Mouse (Mus musculus): ENCODE measurements around the gene Plekho2. TPM values are rescaled to one million over a fixed set of nuclear protein-coding genes. Genes with fewer than 3 reads are reported as not detected.

The Plekho2 gene
- polyA plus RNA-seq, 1 experiment from 2014 or later, result 20.0 TPM

DNA sequence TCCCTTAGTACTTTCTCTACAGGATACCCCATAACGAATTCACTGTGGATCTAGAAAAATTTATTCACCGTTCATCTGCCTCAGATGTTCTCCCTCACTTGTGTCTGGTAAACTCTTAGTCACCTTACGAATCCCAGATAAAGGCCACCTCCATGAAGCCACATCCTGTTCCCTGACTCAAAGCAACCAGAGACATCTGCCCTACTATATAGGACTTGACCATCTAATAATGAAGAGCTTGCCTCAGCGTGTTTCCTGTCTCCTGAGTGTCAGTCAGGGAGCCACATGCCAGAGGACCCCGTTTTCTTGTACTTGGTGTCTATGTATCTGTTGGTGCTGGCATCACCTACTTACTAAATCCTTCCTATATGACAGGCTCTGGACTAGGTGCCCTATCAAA, 30.2 kb downstream of the Plekho2 start:
- H3K27me3 ChIP-seq, result no peaks in the 10 kb centered on the region
- H3K4me3 ChIP-seq (replicated peaks), result no peak overlapping the region
- peaks cover 50% of the 10 kb centered on the region for H3K4me1 ChIP-seq
- no peaks in the 10 kb centered on the region for H3K9me3 ChIP-seq (replicated peaks)
- H3K36me3 ChIP-seq, result peaks cover 4% of the 10 kb centered on the region; the same call in 1 of the 2 replicates
- H3K9ac ChIP-seq, result no peak overlapping the region
- no peak overlapping the region for H3K4me2 ChIP-seq
- ATAC-seq (replicated peaks; ENCODE audit: low FRiP score), result no peak
- H3K27ac ChIP-seq, result peak overlapping the region; percentile 96
- 81% methylated on average over 5 of the region's 5 CpGs for WGBS

DNA sequence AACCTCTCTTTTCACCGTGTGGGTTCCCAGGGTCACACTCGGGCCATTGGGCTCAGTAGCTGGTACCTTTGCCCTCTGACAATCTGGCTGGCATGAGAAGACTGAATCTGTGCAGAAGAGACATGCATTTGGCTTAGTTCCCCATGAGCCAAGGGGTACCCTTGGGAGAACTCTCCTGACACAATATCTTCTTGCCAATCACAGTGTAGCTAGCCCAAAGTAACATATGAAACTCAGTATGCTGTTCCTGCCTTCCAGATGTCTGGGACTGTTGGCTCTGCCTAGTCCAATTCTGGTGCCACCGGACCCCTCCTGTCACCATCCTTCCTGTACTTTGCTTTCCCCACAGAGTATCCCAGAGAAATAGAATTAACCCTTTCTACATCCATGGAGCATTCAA, 30.7 kb downstream of the Plekho2 start:
- Histone ChIP-seq H3K9ac (no peak overlapping the region), H3K4me3 (replicated peaks) (no peak overlapping the region), H3K27ac (no peak overlapping the region), H3K27me3 (no peaks in the 10 kb centered on the region), H3K4me1 (peaks cover 45% of the 10 kb centered on the region), H3K9me3 (replicated peaks) (no peaks in the 10 kb centered on the region), H3K4me2 (no peak overlapping the region), H3K36me3 (peaks cover 4% of the 10 kb centered on the region; the same call in 1 of the 2 replicates)
- WGBS, result 76% methylated on average over 3 of the region's 3 CpGs
- no peak for ATAC-seq (replicated peaks; ENCODE audit: low FRiP score)

DNA sequence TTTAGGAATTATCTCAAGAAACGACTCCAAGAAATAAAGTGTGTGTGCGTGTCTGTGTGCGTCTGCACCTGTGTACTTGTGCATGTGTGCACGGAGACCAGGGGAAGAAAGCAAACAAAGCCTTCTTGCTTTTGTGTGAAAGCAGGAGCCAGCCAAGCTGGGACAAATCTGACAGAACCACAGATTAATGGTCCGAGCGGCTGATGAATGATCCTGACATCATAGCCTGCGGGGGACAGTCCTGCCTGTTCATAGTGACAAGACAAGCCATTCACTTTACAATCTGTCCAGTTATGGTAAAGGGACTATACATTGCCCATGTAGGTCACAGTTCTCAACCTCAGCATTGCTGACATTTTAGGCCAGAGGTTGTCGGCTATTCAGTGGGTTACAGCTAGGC, 31.5 kb downstream of the Plekho2 start:
- peak overlapping the region; percentile 32; the same call in 1 of the 2 replicates for H3K27ac ChIP-seq
- H3K4me1 ChIP-seq, result peaks cover 44% of the 10 kb centered on the region
- peaks cover 4% of the 10 kb centered on the region; the same call in 1 of the 2 replicates for H3K36me3 ChIP-seq
- H3K9me3 ChIP-seq (replicated peaks), result no peaks in the 10 kb centered on the region
- no peak overlapping the region for H3K4me3 ChIP-seq (replicated peaks)
- WGBS, result 45% methylated on average over 8 of the region's 8 CpGs
- no peaks in the 10 kb centered on the region for H3K27me3 ChIP-seq
- ATAC-seq (replicated peaks; ENCODE audit: low FRiP score), result no peak
- no peak overlapping the region for H3K4me2 ChIP-seq
- H3K9ac ChIP-seq, result no peak overlapping the region

DNA sequence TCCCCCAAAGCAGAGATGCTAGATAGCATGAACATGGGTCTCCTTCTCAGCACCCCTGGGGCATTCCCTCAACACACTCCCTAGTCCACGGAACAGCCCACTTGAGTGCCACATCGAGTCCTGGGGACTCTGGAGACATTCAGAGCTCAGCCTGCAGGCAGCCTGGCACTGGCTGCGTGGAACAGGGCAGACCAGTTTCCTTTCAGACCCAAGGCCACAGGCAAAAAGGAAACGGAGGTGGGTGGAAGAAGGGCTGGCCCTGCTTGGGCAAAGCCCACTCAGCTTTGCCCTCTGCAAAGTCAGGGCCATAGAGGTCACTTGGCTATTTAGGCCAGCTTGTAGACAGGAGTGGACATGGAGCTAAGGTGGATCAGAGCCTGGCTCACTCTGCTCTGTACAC, 32.0 kb downstream of the Plekho2 start:
- ATAC-seq (replicated peaks; ENCODE audit: low FRiP score), result no peak
- Histone ChIP-seq H3K9me3 (replicated peaks) (no peaks in the 10 kb centered on the region), H3K27me3 (no peaks in the 10 kb centered on the region), H3K4me2 (no peak overlapping the region), H3K9ac (no peak overlapping the region), H3K4me3 (replicated peaks) (no peak overlapping the region), H3K36me3 (peaks cover 2% of the 10 kb centered on the region; the same call in 1 of the 2 replicates), H3K27ac (peak overlapping the region; percentile 32; the same call in 1 of the 2 replicates), H3K4me1 (peaks cover 44% of the 10 kb centered on the region)
- 56% methylated on average over 4 of the region's 4 CpGs for WGBS

DNA sequence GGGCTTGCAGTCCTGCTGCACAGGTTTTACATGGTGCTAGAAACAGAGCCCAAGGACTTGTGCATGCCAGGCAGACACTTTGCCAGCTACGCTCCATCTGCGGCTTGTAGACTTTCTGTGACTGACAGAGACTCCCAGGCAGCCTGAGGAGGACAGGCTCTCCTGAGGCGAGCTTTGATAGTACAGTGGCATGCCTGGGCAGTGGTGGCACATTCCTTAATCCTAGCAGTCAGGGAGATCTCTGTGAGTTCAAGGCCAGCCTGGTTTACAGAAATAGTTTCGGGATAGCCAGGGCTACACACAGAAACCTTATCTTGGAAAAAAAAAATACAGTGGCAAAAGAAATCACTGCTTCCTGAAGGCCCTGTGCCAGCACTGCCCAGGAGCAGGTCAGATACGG, 32.7 kb downstream of the Plekho2 start:
- H3K4me3 ChIP-seq (replicated peaks), result no peak overlapping the region
- WGBS, result 88% methylated on average over 5 of the region's 5 CpGs
- H3K9me3 ChIP-seq (replicated peaks), result no peaks in the 10 kb centered on the region
- H3K27me3 ChIP-seq, result no peaks in the 10 kb centered on the region
- H3K27ac ChIP-seq, result 0 out of 2 replicates have a peak overlapping the region, but pooled peaks have one; percentile 6
- H3K4me1 ChIP-seq, result peaks cover 44% of the 10 kb centered on the region
- no peaks in the 10 kb centered on the region for H3K36me3 ChIP-seq
- no peak for ATAC-seq (replicated peaks; ENCODE audit: low FRiP score)
- no peak overlapping the region for H3K4me2 ChIP-seq
- no peak overlapping the region for H3K9ac ChIP-seq

DNA sequence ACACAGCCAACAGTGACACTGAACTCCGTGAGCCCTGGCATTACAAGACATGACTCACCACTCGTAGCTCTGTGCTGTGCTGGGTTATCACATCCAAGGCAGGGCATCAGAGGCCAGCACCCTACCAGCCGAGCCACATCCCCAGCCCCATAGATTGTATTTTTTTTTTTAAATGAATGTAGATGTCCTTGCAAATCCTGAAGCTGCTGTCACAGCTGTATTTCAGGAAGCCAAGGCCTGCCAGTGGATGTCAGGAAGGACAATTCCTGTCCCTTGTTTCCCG, 33.5 kb downstream of the Plekho2 start:
- Histone ChIP-seq H3K4me2 (no peak overlapping the region), H3K36me3 (no peaks in the 10 kb centered on the region), H3K27ac (0 out of 2 replicates have a peak overlapping the region, but pooled peaks have one; percentile 6), H3K9ac (no peak overlapping the region), H3K4me1 (peaks cover 46% of the 10 kb centered on the region), H3K4me3 (replicated peaks) (no peak overlapping the region), H3K27me3 (no peaks in the 10 kb centered on the region), H3K9me3 (replicated peaks) (no peaks in the 10 kb centered on the region)
- ATAC-seq (replicated peaks; ENCODE audit: low FRiP score), result no peak
- 53% methylated on average over 4 of the region's 4 CpGs for WGBS

DNA sequence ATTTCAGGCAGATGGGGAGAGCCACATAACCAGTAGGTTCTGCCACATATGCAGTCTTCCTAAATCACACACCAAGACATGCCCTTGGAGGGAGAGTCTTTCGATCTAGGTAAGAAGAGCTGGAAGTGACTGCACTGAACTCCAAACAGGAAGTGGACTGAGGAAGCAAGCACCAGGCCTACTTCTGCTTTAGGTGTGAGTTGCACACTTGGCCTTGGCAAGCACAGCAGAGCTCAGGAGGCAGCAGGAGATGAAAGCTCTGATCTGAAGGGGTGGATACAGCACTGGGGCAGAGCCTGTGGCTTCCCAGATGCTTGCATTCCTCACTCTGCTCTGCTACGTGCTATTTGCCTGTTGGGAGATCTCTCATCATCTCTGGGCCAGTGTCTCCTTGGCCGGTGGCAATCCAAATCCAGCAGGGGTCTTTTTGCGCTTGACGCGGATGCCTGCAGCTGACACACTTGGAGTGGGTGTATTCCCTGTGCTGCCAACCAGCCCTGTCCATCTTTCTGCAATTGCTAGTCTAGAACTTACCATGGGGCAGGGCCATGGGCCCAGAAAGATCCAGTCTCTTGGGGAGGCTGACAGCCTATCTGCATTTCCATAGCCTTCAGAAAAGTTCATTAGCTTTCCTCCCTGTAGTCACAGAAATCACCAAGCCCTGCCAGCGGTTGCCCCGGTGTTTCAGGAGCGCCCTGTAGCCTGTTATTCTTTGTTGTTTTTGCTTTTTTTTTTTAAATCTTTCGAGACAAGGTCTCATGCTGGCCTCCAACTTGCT, 34.0 kb downstream of the Plekho2 start:
- ATAC-seq (replicated peaks; ENCODE audit: low FRiP score), result no peak
- Histone ChIP-seq H3K36me3 (no peaks in the 10 kb centered on the region), H3K27ac (0 out of 2 replicates have a peak overlapping the region, but pooled peaks have one; percentile 14), H3K9ac (no peak overlapping the region), H3K4me1 (peaks cover 43% of the 10 kb centered on the region), H3K4me3 (replicated peaks) (no peak overlapping the region), H3K4me2 (no peak overlapping the region), H3K9me3 (replicated peaks) (no peaks in the 10 kb centered on the region), H3K27me3 (no peaks in the 10 kb centered on the region)
- WGBS, result 66% methylated on average over 10 of the region's 10 CpGs

DNA sequence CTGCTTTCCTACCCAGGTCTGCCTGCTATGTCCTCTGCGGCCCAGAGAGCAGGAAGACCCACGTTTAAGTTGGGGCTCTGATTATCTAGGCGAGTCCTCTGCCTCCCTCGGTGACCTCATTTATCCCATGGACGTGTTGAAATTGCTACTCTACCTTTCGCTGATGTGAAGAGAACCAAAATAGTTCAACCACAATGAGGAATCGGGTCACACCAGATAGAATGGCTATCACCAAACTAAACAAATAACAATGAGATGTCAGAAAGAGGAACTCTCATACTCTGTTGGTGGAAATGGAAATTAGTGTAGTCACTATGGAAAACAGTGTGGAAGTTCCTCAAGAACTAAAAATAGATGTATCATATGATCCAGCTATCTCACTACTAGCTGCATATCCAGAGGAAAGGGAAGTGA, 37.7 kb downstream of the Plekho2 start:
- WGBS, result 81% methylated on average over 7 of the region's 7 CpGs
- Histone ChIP-seq H3K27me3 (no peaks in the 10 kb centered on the region), H3K27ac (peak overlapping the region; percentile 76), H3K9me3 (replicated peaks) (no peaks in the 10 kb centered on the region), H3K36me3 (no peaks in the 10 kb centered on the region), H3K4me3 (replicated peaks) (no peak overlapping the region), H3K9ac (no peak overlapping the region), H3K4me2 (no peak overlapping the region), H3K4me1 (peaks cover 19% of the 10 kb centered on the region)
- no peak for ATAC-seq (replicated peaks; ENCODE audit: low FRiP score)

DNA sequence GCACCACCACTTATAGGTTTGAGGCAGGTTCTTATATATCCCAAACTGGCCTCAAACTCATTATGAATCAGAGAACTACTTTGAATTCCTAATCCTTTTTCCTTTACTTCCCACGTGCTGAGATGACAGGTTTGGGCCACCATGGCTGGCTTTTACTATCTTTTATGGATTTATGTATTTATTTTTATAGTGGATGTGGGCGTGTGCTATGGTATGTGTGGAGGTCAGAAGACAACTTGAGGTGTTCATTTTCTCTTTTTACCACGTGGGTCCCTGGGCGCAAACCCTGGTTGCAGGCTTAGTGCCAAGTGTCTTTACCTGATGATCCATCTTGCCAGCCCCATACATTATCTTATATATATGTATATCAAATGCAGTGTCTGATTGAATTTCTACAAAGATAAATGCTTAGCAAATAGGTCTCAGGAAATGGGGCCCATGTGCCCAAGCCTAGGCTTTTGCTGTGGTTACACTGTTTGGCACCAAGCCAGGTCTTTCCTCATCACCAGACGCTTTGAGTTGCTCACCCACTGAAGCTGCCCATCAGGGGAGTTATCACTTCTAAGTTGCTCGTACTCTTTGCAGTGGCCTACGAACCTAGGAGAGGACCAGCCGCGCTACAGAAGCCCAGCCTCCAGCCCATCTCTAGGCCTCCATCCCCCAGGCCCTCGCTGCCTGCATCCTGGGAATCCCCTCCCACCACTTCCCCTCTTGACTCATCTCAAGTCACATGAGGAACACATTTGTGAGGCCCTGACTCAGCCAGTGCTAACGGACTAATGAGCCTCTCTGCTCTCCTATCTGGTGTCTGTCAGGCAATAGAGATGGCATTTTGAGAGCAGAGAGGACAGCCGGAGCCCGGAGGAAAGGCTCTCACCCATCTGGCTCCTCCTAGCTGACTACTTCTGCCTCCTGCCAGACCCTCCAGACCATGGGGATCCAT, 38.4 kb downstream of the Plekho2 start:
- no peak overlapping the region for H3K4me3 ChIP-seq (replicated peaks)
- ATAC-seq (replicated peaks; ENCODE audit: low FRiP score), result no peak
- H3K9ac ChIP-seq, result no peak overlapping the region
- 58% methylated on average over 13 of the region's 13 CpGs for WGBS
- no peaks in the 10 kb centered on the region for H3K27me3 ChIP-seq
- no peaks in the 10 kb centered on the region for H3K36me3 ChIP-seq
- peaks cover 19% of the 10 kb centered on the region for H3K4me1 ChIP-seq
- peak overlapping the region; percentile 76 for H3K27ac ChIP-seq
- H3K4me2 ChIP-seq, result no peak overlapping the region
- H3K9me3 ChIP-seq (replicated peaks), result no peaks in the 10 kb centered on the region

DNA sequence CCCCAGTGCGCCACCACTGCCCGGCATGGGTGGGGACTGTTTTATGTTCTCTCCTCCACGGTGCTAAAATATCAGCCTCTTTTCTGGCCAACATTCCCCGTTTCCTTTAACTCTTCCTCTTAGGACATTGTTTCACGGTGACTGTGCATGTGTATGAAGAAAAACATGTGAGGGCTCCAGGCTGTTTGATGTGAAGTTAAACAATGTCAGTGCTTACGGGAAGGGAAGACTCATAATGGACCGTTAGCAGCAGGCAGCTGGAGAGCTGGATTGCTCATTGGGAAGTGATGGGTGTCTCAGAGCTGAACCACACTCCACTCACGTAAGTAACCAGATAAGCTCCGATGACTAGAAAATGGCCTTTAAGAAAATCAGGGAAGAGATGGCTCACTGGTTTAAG, 40.1 kb downstream of the Plekho2 start:
- H3K9me3 ChIP-seq (replicated peaks), result no peaks in the 10 kb centered on the region
- ATAC-seq (replicated peaks; ENCODE audit: low FRiP score), result no peak
- 74% methylated on average over 9 of the region's 9 CpGs for WGBS

DNA sequence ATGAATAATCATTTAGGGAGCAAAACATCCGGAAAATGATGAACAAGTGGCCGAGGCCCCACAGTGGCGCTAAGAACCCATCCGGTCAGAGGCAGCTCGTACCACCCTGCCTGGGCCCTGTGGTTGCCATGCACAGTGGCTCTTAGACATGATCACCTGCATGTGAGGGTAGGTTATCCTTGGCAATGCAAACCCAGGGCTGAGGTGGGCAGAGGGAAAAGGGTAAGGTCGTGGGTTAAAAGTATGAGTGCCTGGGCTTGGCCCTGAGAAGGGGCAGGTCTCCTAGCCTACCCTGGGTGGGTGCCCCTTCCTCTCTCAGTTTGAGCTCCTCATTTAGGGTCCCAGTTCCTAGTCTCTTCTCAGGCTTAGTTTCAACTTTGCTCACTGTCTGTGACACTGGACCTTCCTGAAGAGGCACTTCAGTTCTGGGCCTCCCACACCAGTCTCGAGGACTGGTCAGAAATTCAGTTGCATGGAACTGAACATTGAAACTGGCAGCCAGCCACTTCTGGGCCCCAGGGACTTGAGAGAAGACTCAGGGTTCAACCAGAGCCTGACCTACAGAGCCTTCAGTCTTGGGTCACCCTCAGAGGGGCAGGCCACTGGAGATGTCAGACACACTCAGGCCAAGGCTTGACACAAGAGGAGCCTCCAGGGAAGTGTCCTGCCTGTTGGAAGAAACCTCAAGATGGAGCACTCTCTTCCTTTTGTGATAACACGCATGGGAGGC, 41.8 kb downstream of the Plekho2 start:
- ATAC-seq (replicated peaks; ENCODE audit: low FRiP score), result no peak
- Histone ChIP-seq H3K27ac (no peak overlapping the region), H3K36me3 (no peaks in the 10 kb centered on the region), H3K4me1 (peaks cover 9% of the 10 kb centered on the region), H3K4me2 (no peak overlapping the region), H3K27me3 (no peaks in the 10 kb centered on the region), H3K9me3 (replicated peaks) (no peaks in the 10 kb centered on the region), H3K9ac (no peak overlapping the region), H3K4me3 (replicated peaks) (no peak overlapping the region)
- 83% methylated on average over 8 of the region's 8 CpGs for WGBS

More for the DNA sequence above, 40.1 kb downstream of the Plekho2 start:
- Histone ChIP-seq H3K4me1 (peaks cover 9% of the 10 kb centered on the region), H3K27ac (no peak overlapping the region), H3K27me3 (no peaks in the 10 kb centered on the region), H3K9ac (no peak overlapping the region), H3K4me2 (no peak overlapping the region), H3K36me3 (no peaks in the 10 kb centered on the region), H3K4me3 (replicated peaks) (no peak overlapping the region)

All from kidney, embryonic 15.5 days (tissue).